ENCODE assay signal across 15 mouse cellular contexts in genomic region chr4:88083781-88084180, GRCm38 (mm10).
"Had no signal": no experiment of that assay in that cellular context is flagged by ENCODE, and none has a peak within 500 bp of the region (broad histone marks: within the 10 kb centered on the region; RNA-seq: fewer than 3 reads in every experiment).

No protein-coding gene starts in this region.

- H3K36me3 ChIP-seq: liver, embryonic 15.5 days; midbrain, embryonic 15.5 days; neural tube, embryonic 12.5 days had no signal

- DNase-seq: kidney, adult 18-20 months; kidney, postnatal 14 days; left cerebral cortex, postnatal 4 days; lung, adult 2 months; lung, postnatal 10 days; thymus, adult 18-20 months; thymus, postnatal 14 days had no signal

- H3K4me2 ChIP-seq: liver, embryonic 11.5 days; liver, embryonic 15.5 days; midbrain, embryonic 11.5 days; midbrain, embryonic 15.5 days; neural tube, embryonic 12.5 days had no signal

- H3K27me3 ChIP-seq: liver, embryonic 15.5 days; megakaryocyte, embryonic 14.5 days; midbrain, embryonic 15.5 days; neural tube, embryonic 12.5 days had no signal

- H3K27ac ChIP-seq: left cerebral cortex, adult 2 months; liver, embryonic 15.5 days; macrophage; midbrain, embryonic 15.5 days; neural tube, embryonic 12.5 days had no signal

- H3K9ac ChIP-seq: liver, embryonic 15.5 days; midbrain, embryonic 15.5 days; neural tube, embryonic 12.5 days had no signal

- ATAC-seq: midbrain, embryonic 15.5 days had no signal

- H3K9me3 ChIP-seq: liver, embryonic 15.5 days; megakaryocyte, embryonic 14.5 days; midbrain, embryonic 15.5 days; neural tube, embryonic 12.5 days had no signal

- H3K4me1 ChIP-seq: midbrain, embryonic 15.5 days; neural tube, embryonic 12.5 days had no signal

- H3K4me3 ChIP-seq: left cerebral cortex, adult 2 months; liver, embryonic 15.5 days; megakaryocyte, embryonic 14.5 days; midbrain, embryonic 15.5 days; neural tube, embryonic 12.5 days had no signal
